Mouse (Mus musculus): Measurements from ENCODE around the gene G430095P16Rik. TPM values are rescaled to one million over a fixed set of nuclear protein-coding genes. Genes with fewer than 3 reads are reported as not detected.

The G430095P16Rik gene
- polyA plus RNA-seq, 1 experiment from 2014 or later, result 1.2 TPM

DNA sequence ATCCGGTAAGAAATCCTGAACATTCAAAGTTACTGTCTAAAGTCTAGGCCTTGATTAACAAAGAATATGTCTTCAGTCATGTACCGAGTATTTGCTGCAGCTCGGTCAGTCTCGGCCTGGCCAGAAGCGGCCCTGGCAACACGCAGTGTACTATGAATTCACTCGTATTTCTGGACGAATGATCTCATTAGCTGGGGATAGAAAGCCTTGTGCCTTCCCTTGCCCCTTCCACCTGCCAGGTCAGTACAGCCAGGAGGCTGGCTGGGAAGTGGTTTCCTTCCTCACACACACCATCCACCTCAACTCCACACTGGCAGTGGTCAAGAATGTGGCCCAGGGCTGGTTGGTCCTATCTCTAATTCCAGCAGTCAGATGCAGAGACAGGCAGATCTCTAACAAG lies 46.5 kb downstream of the G430095P16Rik start:
- Histone ChIP-seq H3K9ac (no peak overlapping the region), H3K9me3 (no peaks in the 10 kb centered on the region), H3K4me2 (peak overlapping the region; percentile 48), H3K27me3 (peaks cover 53% of the 10 kb centered on the region), H3K4me1 (replicated peaks) (peaks cover 61% of the 10 kb centered on the region), H3K27ac (replicated peaks) (no peak overlapping the region), H3K36me3 (no peaks in the 10 kb centered on the region), H3K4me3 (peak overlapping the region; percentile 36; the same call in 1 of the 2 replicates)
- ATAC-seq (ENCODE audit: low FRiP score, low read depth), result no peak
- 76% methylated on average over 8 of the region's 8 CpGs for WGBS

DNA sequence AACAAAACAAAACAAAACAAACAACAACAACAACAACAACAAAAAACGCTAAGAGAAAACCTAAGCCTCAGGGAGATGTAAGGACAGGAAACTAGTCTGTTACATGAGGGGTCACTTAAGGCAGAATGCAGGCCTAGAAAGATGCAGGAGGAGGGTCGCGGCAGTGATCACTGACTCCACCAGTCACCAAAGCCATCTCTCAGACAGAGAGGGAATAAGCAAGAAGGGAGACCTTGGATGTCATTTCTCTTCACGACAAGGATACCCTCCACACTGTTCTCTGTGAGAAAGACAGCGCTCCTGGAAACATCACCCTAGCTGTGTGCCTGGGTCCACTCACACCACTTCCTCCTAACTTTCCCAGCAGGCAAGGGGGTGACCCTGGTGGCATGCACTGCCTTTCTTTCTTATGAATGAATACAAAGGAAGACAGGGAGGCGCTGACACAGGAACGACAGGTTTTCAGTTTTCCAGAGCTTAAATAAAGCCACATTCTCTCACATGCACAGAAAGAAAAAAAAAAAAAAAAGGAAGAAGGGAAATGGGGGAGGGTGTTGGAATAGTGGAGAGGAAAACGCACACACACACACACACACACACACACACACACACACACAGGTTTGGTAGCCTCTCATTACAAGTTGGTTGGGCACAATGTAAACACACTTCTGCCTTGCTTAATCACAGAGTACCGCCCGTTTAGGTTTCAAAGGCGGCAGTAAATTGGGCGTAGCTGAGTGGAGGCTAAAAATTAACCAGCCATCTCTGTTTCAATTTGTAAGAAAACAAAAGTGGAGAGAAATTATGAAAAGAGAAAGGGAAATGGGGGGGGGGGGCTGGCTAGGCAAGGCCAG lies 47.5 kb downstream of the G430095P16Rik start:
- Histone ChIP-seq H3K36me3 (no peaks in the 10 kb centered on the region), H3K27me3 (peaks cover 51% of the 10 kb centered on the region), H3K4me2 (peak overlapping the region; percentile 48), H3K4me1 (replicated peaks) (peaks cover 59% of the 10 kb centered on the region), H3K9me3 (no peaks in the 10 kb centered on the region), H3K4me3 (peak overlapping the region; percentile 36), H3K9ac (peak overlapping the region; percentile 45; the same call in 1 of the 2 replicates), H3K27ac (replicated peaks) (no peak overlapping the region)
- no peak for ATAC-seq (ENCODE audit: low FRiP score, low read depth)
- WGBS, result 31% methylated on average over 12 of the region's 12 CpGs

DNA sequence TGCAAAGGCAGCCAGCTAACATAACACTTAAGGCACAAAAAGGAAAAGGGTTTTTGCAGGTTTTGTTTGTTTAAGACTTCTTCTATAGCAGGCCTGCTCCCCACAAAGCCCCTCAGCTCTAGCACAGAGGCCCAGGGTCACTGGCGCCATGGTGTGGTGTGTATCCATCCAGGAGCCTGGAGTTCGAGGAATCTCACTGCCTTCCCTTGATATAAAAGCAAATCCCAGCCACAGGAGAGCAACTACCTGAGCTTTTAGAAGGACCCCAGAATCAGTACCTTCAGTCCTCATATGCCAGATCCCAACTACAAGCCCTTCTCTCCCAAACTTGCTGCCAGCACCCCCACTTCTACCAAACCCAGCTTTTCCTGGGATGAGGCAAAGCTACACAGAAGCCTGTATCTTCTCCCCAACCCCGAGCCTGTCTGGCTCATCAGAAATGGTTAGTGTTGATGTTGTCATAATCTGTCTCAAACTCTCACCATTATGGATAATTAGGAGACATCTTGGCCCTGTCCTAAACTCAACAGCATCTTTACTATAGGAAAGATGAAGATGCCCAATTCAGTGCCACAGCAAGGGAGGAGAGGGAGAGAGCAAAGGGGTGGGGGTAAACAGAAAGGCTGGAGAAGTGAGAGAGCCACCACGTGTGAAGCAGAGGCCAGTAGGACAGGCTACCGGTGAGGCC lies 48.3 kb downstream of the G430095P16Rik start:
- Histone ChIP-seq H3K9me3 (no peaks in the 10 kb centered on the region), H3K4me1 (replicated peaks) (peaks cover 59% of the 10 kb centered on the region), H3K4me2 (peak overlapping the region; percentile 48), H3K27me3 (peaks cover 59% of the 10 kb centered on the region), H3K4me3 (peak overlapping the region; percentile 36), H3K27ac (replicated peaks) (peak overlapping the region; percentile 65), H3K9ac (peak overlapping the region; percentile 45), H3K36me3 (no peaks in the 10 kb centered on the region)
- WGBS, result 26% methylated on average over 5 of the region's 5 CpGs
- no peak for ATAC-seq (ENCODE audit: low FRiP score, low read depth)

DNA sequence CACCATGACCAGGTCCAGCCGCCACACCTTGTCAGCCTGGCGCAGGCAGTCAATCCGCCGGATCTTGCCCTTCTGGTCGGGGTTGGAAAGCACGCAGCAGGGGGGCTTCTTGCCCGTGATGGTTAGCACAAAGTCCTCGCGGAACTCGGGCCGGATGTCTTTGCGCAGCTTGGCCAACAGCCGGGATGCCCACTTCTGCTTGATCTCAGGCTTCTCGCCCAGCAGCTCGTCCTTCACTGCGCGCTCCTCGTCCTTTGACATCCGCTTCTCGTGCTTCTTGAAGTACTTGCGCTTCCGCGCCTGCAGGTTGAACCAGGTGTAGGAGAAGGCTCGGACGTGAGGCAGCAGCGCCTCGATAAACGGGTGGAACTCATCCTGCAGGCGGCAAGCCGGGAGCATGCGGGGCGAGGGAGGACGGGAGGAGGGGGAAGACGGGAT lies 49.2 kb downstream of the G430095P16Rik start:
- Histone ChIP-seq H3K4me3 (peak overlapping the region; percentile 36), H3K9me3 (no peaks in the 10 kb centered on the region), H3K4me2 (peak overlapping the region; percentile 48), H3K9ac (peak overlapping the region; percentile 45), H3K27ac (replicated peaks) (peak overlapping the region; percentile 65), H3K4me1 (replicated peaks) (peaks cover 55% of the 10 kb centered on the region), H3K27me3 (peaks cover 58% of the 10 kb centered on the region), H3K36me3 (no peaks in the 10 kb centered on the region)
- WGBS, result 5% methylated on average over 34 of the region's 34 CpGs
- no peak for ATAC-seq (ENCODE audit: low FRiP score, low read depth)

DNA sequence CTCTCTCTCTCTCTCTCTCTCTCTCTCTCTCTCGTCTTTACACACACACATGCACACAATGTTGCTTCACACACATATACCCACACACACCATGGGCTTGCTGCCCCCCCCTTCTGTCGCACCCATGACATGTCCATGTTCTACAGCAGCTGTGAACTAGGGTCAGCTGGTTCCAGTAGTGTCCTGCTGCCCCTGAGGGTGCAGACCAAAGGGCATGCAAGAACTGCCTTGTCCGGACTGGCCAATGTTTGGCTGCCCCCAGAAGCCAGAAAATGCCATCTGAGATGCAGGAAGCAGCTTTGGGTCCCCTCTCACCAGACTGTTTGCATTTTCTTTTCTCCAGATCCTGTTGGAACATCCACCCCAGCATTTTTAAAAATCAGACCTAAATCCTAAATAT lies 49.8 kb downstream of the G430095P16Rik start:
- Histone ChIP-seq H3K27me3 (peaks cover 59% of the 10 kb centered on the region), H3K27ac (replicated peaks) (peak overlapping the region; percentile 83), H3K9ac (peak overlapping the region; percentile 37; the same call in 1 of the 2 replicates)

DNA sequence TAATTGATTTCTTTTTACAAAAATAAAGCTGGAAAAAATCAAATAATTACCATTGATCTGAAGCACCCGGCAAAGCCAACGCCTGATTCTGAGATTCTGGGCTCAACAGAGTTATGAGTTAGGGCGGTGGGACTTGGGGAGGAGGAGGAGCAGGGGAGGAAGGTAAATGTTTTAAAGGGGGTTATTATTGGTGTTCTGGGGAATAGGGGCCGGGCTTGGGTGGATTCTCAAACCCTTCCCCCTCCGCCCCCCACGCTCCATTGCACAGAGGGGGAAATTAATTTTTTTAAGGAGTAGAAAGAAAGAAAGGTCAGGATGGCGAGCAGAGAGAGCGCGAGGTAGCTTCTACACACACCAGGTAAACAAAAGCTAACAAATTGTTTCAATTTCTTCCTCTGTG lies 50.5 kb downstream of the G430095P16Rik start:
- Histone ChIP-seq H3K9me3 (no peaks in the 10 kb centered on the region), H3K36me3 (no peaks in the 10 kb centered on the region), H3K9ac (peak overlapping the region; percentile 37; the same call in 1 of the 2 replicates), H3K27ac (replicated peaks) (peak overlapping the region; percentile 83), H3K4me1 (replicated peaks) (peaks cover 52% of the 10 kb centered on the region), H3K27me3 (peaks cover 65% of the 10 kb centered on the region), H3K4me3 (peak overlapping the region; percentile 36), H3K4me2 (peak overlapping the region; percentile 48)
- ATAC-seq (ENCODE audit: low FRiP score, low read depth), result no peak
- WGBS, result under 1% methylated on average over 9 of the region's 9 CpGs

More for the DNA sequence above, 49.8 kb downstream of the G430095P16Rik start:
- no peak for ATAC-seq (ENCODE audit: low FRiP score, low read depth)
- Histone ChIP-seq H3K4me3 (peak overlapping the region; percentile 36), H3K4me2 (peak overlapping the region; percentile 48), H3K4me1 (replicated peaks) (peaks cover 49% of the 10 kb centered on the region), H3K36me3 (no peaks in the 10 kb centered on the region), H3K9me3 (no peaks in the 10 kb centered on the region)
- 3% methylated on average over 2 of the region's 3 CpGs for WGBS

DNA sequence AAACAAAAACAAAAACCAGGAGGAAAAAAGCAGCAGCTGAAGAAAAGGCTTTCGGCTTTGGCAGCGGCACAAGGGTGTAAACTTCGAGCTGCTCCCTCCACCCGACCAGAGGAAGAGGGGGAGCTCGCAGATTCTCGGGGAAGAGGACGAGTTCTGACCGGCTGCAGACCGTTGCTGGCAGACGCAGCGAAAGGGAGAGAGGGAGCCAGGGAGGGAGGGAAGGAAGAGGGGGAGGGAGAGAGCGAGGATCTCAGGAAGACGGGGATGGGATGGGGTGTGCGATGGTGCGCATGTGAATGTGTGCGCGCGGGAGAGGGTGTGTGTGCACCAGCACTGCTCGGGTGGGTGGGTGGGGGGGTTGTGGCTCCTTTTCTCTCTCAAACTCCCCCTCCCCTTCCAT lies 51.0 kb downstream of the G430095P16Rik start:
- Histone ChIP-seq H3K9me3 (no peaks in the 10 kb centered on the region), H3K36me3 (no peaks in the 10 kb centered on the region), H3K4me3 (peak overlapping the region; percentile 36), H3K9ac (peak overlapping the region; percentile 19; the same call in 1 of the 2 replicates), H3K4me2 (peak overlapping the region; percentile 48), H3K27ac (replicated peaks) (peak overlapping the region; percentile 83), H3K4me1 (replicated peaks) (peaks cover 57% of the 10 kb centered on the region), H3K27me3 (peaks cover 66% of the 10 kb centered on the region)
- peak; percentile 89 for ATAC-seq (ENCODE audit: low FRiP score, low read depth)
- WGBS, result 0% methylated on average over 18 of the region's 19 CpGs

DNA sequence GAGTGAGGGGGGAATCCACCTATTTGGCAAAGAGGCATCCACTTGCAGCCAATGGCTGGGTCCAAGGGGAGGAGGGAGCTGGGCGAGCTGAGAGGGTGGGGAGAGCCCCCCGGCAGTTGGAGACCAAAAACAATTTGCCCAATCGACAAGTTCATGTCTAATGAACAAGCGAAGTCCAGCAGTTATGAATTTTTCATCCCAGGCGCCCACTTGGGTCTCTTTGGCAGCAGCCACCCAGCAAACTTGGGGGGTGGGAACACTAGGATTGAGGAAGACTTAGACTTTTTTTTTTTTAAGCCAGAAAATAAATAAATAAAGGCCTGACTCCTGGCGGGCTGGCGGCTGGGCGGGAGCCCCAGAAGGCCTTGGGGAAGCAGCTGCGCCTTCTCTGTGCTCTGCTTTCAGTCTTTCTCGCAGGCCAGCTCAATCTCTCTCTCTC lies 51.7 kb downstream of the G430095P16Rik start:
- no peaks in the 10 kb centered on the region for H3K9me3 ChIP-seq
- 3% methylated on average over 10 of the region's 10 CpGs for WGBS
- peak; percentile 75 for ATAC-seq (ENCODE audit: low FRiP score, low read depth)
- peaks cover 62% of the 10 kb centered on the region for H3K27me3 ChIP-seq
- peak overlapping the region; percentile 12; the same call in 1 of the 2 replicates for H3K4me3 ChIP-seq
- peak overlapping the region; percentile 48 for H3K4me2 ChIP-seq
- H3K4me1 ChIP-seq (replicated peaks), result peaks cover 62% of the 10 kb centered on the region
- H3K36me3 ChIP-seq, result no peaks in the 10 kb centered on the region
- peak overlapping the region; percentile 83 for H3K27ac ChIP-seq (replicated peaks)
- no peak overlapping the region for H3K9ac ChIP-seq

DNA sequence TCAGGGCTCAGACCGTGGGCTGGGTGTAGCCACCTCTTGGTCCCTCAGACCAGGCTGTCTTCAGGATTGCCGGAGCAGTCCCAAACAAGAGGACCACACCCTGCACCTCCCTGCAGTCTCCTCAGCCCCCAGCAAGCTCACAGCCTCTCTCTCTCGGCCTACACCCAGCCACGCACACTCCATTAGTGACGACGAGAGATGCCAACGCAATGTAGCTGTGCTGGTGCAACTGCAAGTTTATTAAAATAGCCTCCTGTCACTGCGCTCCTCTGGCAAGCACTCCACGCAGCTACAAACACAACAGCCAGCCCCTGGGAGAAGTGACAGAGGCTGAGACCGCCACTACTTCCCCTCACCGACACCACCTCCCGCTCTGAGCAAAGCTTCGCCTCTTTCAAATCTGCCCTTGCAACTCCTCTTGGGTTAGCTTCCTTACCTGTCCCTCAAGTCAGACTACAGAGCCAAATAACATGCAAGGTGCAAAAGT lies 52.3 kb downstream of the G430095P16Rik start:
- H3K27me3 ChIP-seq, result peaks cover 57% of the 10 kb centered on the region
- peak overlapping the region; percentile 48 for H3K4me2 ChIP-seq
- H3K36me3 ChIP-seq, result no peaks in the 10 kb centered on the region
- peaks cover 64% of the 10 kb centered on the region for H3K4me1 ChIP-seq (replicated peaks)
- H3K9ac ChIP-seq, result peak overlapping the region; percentile 15; the same call in 1 of the 2 replicates
- no peaks in the 10 kb centered on the region for H3K9me3 ChIP-seq
- peak; percentile 8; the same call in 1 of the 2 replicates for ATAC-seq (ENCODE audit: low FRiP score, low read depth)
- H3K27ac ChIP-seq (replicated peaks), result peak overlapping the region; percentile 83
- no peak overlapping the region for H3K4me3 ChIP-seq
- WGBS, result 7% methylated on average over 13 of the region's 13 CpGs

DNA sequence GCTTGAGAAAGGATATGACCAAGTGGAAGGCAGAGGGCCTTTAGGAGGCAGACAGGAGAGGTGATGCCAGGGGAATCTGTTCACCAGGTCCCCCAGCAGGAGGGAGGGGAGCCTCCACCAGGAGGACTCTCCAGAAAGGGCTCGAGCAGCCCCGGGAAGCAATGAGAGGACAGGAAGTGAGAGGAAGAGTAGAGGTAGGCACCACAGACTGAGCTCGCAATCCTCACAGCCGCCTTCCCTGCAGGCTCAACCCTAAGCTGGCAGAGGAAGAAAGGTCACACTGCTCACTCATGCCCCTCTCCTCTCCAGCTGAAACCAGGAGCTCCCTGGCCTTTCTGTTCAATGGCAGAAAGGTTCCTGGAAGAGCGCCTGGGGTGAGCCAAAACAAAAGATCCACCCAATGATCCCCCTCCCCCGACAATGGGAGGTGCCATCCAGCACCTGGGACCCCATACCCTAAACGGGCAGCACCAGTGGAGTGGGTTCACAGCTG lies 52.9 kb downstream of the G430095P16Rik start:
- Histone ChIP-seq H3K9me3 (no peaks in the 10 kb centered on the region), H3K36me3 (no peaks in the 10 kb centered on the region), H3K4me3 (no peak overlapping the region), H3K27me3 (peaks cover 56% of the 10 kb centered on the region), H3K4me2 (peak overlapping the region; percentile 48), H3K27ac (replicated peaks) (peak overlapping the region; percentile 83), H3K4me1 (replicated peaks) (peaks cover 63% of the 10 kb centered on the region), H3K9ac (peak overlapping the region; percentile 15)
- 6% methylated on average over 7 of the region's 7 CpGs for WGBS
- ATAC-seq (ENCODE audit: low FRiP score, low read depth), result no peak
